Mouse (Mus musculus): ENCODE results near the gene Mrpl38. TPM values are rescaled to one million over a fixed set of nuclear protein-coding genes. Genes with fewer than 3 reads are reported as not detected.

The Mrpl38 gene
- 55.2 to 60.4 TPM (median 56.1 TPM) in 4 replicates for total RNA-seq (2023)

GRCm38 (mm10) chr11:116138468-116139138 lies at the start of gene Mrpl38:
Mrpl38 (minus strand) TSS chr11:116138868.

GRCm38 (mm10) chr11:116167884-116168439 lies 29.3 kb upstream of the Mrpl38 start, which contains the start of gene Fbf1:
Fbf1 (minus strand) TSS chr11:116168166.

GRCm38 (mm10) chr11:116130488-116131205 lies 8.0 kb downstream of the Mrpl38 start, which contains the start of gene Trim65:
Trim65 (minus strand) TSS chr11:116131128.

GRCm38 (mm10) chr11:116127156-116127980 lies 11.3 kb downstream of the Mrpl38 start, which contains the start of gene Trim47:
Trim47 (minus strand) TSS chr11:116127210.

GRCm38 (mm10) chr11:116086258-116087193 lies 52.1 kb downstream of the Mrpl38 start, which contains the start of gene Wbp2:
Wbp2 (minus strand) TSS chr11:116086995.

Other genes with a start within 250 kb of the Mrpl38 start
- gene Smim5, start 238.9 kb downstream of the Mrpl38 start, total RNA-seq (2023), result not detected in 4 replicates
- gene Smim6, start 226.9 kb downstream of the Mrpl38 start, total RNA-seq (2023), result not detected in 4 replicates
- 38.0 to 55.8 TPM (median 40.2 TPM) in 4 replicates for gene Sap30bp, start 205.6 kb downstream of the Mrpl38 start, total RNA-seq (2023)
- gene Recql5, start 205.4 kb downstream of the Mrpl38 start, total RNA-seq (2023), result 55.1 to 64.6 TPM (median 58.9 TPM) in 4 replicates
- 0.18 to 1.8 TPM (median 0.19 TPM) in 3 of 4 replicates, not detected in the other for gene Itgb4, start 164.2 kb downstream of the Mrpl38 start, total RNA-seq (2023)
- 17.5 to 20.1 TPM (median 19.0 TPM) in 4 replicates for gene Galk1, start 126.1 kb downstream of the Mrpl38 start, total RNA-seq (2023)
- 3,317 to 3,559 TPM (median 3,439 TPM) in 4 replicates for gene H3f3b, start 110.9 kb downstream of the Mrpl38 start, total RNA-seq (2023)
- 81.4 to 104 TPM (median 94.5 TPM) in 4 replicates for gene Unk, start 108.5 kb downstream of the Mrpl38 start, total RNA-seq (2023)
- gene Unc13d, start 60.9 kb downstream of the Mrpl38 start, total RNA-seq (2023), result 51.9 to 63.8 TPM (median 57.8 TPM) in 4 replicates
- gene Wbp2, start 51.9 kb downstream of the Mrpl38 start, total RNA-seq (2023), result 281 to 313 TPM (median 301 TPM) in 4 replicates
- gene Trim47, start 11.7 kb downstream of the Mrpl38 start, total RNA-seq (2023), result 0.36 to 2.8 TPM (median 0.91 TPM) in 4 replicates
- 34.0 to 37.5 TPM (median 35.3 TPM) in 4 replicates for gene Trim65, start 7.7 kb downstream of the Mrpl38 start, total RNA-seq (2023)
- 34.0 to 40.7 TPM (median 37.1 TPM) in 4 replicates for gene Fbf1, start 29.3 kb upstream of the Mrpl38 start, total RNA-seq (2023)
- gene Ten1, start 60.0 kb upstream of the Mrpl38 start, total RNA-seq (2023), result 44.4 to 61.0 TPM (median 49.8 TPM) in 4 replicates
- gene Acox1, start 60.2 kb upstream of the Mrpl38 start, total RNA-seq (2023), result 28.1 to 37.5 TPM (median 32.6 TPM) in 4 replicates
- 0.09 to 0.27 TPM (median 0.23 TPM) in 4 replicates for gene Evpl, start 99.2 kb upstream of the Mrpl38 start, total RNA-seq (2023)
- gene Srp68, start 135.3 kb upstream of the Mrpl38 start, total RNA-seq (2023), result 52.0 to 58.7 TPM (median 55.8 TPM) in 4 replicates
- not detected in 4 replicates for gene Galr2, start 142.1 kb upstream of the Mrpl38 start, total RNA-seq (2023)
- gene Exoc7, start 168.4 kb upstream of the Mrpl38 start, total RNA-seq (2023), result 55.3 to 60.5 TPM (median 56.7 TPM) in 4 replicates
- 1.3 to 2.1 TPM (median 1.5 TPM) in 4 replicates for gene Foxj1, start 196.5 kb upstream of the Mrpl38 start, total RNA-seq (2023)